Mouse (Mus musculus) spleen, adult 2 months (tissue): ENCODE measurements around the gene Phox2b. TPM values are rescaled to one million over a fixed set of nuclear protein-coding genes. Genes with fewer than 3 reads are reported as not detected.

ENCODE experiments used
- DNase-seq, 2 experiments: peaks; one replicate each; pipeline versions ENCODE4 v3.0.0 to v3.0.0-alpha.2; 2012 to 2021; ENCODE audit warnings: low spot score in 2 of 2, low read depth in 1 of 2
- H3K27ac ChIP-seq: fragments of 200-500 bp; 2 replicates; pipeline ENCODE4 v1.5.1; 2012; ENCODE audit warnings: low read length, inconsistent platforms; ENCODE audit not compliant: insufficient read depth
- H3K27me3 ChIP-seq: fragments of 200-500 bp; 2 replicates; pipeline ENCODE4 v1.6.1; 2012; ENCODE audit warnings: mild to moderate bottlenecking, moderate library complexity, low read length, inconsistent platforms; ENCODE audit not compliant: control insufficient read depth, insufficient read depth
- H3K36me3 ChIP-seq: fragments of 200-500 bp; 2 replicates; pipeline ENCODE4 v1.6.1; 2012; ENCODE audit warnings: mild to moderate bottlenecking, low read length, inconsistent platforms; ENCODE audit not compliant: control insufficient read depth, insufficient read depth
- H3K4me1 ChIP-seq: fragments of 200-500 bp; 2 replicates; pipeline ENCODE4 v1.6.1; 2011; ENCODE audit warnings: inconsistent platforms; ENCODE audit not compliant: control insufficient read depth, insufficient read depth, insufficient read length
- H3K4me3 ChIP-seq: fragments of 200-500 bp; 2 replicates; pipeline ENCODE4 v1.5.1; 2011; ENCODE audit warnings: mild to moderate bottlenecking, inconsistent platforms; ENCODE audit not compliant: insufficient read depth, insufficient read length; ENCODE audit errors: extremely low read depth
- CTCF ChIP-seq: fragments of 200-500 bp; IDR thresholded peaks from 2 replicates; pipeline ENCODE4 v1.5.1; 2011; ENCODE audit warnings: mild to moderate bottlenecking, inconsistent platforms; ENCODE audit not compliant: insufficient read depth, insufficient read length, insufficient replicate concordance; ENCODE audit errors: extremely low read depth
- POLR2A ChIP-seq: fragments of 200-500 bp; IDR thresholded peaks from 2 replicates; pipeline ENCODE4 v1.6.1; 2011; ENCODE audit warnings: low read depth, low read length, inconsistent platforms
- WGBS: fragments of 180-500 bp; shearing (Covaris S2); methylation state at CpG from one replicate; pipeline ENCODE4 v1.1.7; 2018; 5-methylcytosine and 5-hydroxymethylcytosine counted together
- polyA plus RNA-seq: library from polyadenylated mRNA; depleted of rRNA; stranded (reverse); fragments of >200 nt; gene quantifications from 2 replicates; pipeline ENCODE4 v1.2.3, GENCODE M21; 2012; rRNA removed

Gene Phox2b
- polyA plus RNA-seq, 1 experiment = not detected

GRCm38 (mm10) chr5:67090856-67091255, 8.2 kb downstream of the Phox2b start:
- Histone ChIP-seq H3K27ac (no peak overlapping the region), H3K4me1 (no peaks in the 10 kb centered on the region), H3K36me3 (no peaks in the 10 kb centered on the region), H3K27me3 (peaks cover 7% of the 10 kb centered on the region), H3K4me3 (no peak overlapping the region)
- no peak for DNase-seq
- TF ChIP-seq POLR2A (no peak), CTCF (no peak)
- WGBS = 26% methylated on average over 5 of the region's 5 CpGs

GRCm38 (mm10) chr5:67083117-67083516, 16.0 kb downstream of the Phox2b start:
- no peak for TF ChIP-seq POLR2A
- no peak for TF ChIP-seq CTCF
- no peaks in the 10 kb centered on the region for H3K4me1 ChIP-seq
- no peaks in the 10 kb centered on the region for H3K27me3 ChIP-seq
- WGBS = 60% methylated on average over 6 of the region's 6 CpGs
- no peaks in the 10 kb centered on the region for H3K36me3 ChIP-seq
- H3K27ac ChIP-seq = no peak overlapping the region
- no peak overlapping the region for H3K4me3 ChIP-seq
- DNase-seq = no peak

- Histone ChIP-seq H3K4me3 (no peak overlapping the region), H3K4me1 (no peaks in the 10 kb centered on the region), H3K36me3 (no peaks in the 10 kb centered on the region), H3K27me3 (no peaks in the 10 kb centered on the region; the same call in 1 of the 2 replicates), H3K27ac (no peak overlapping the region)
- DNase-seq = no peak
- 54% methylated on average over 9 of the region's 9 CpGs for WGBS
- TF ChIP-seq POLR2A (no peak), CTCF (no peak)
These were observed 35.5 kb downstream of the Phox2b start for GRCm38 (mm10) chr5:67063596-67063995.

- Histone ChIP-seq H3K27ac (no peak overlapping the region), H3K27me3 (no peaks in the 10 kb centered on the region), H3K4me1 (no peaks in the 10 kb centered on the region), H3K4me3 (no peak overlapping the region), H3K36me3 (no peaks in the 10 kb centered on the region)
- no peak for TF ChIP-seq POLR2A
- no peak for TF ChIP-seq CTCF
- WGBS = 14% methylated on average over 4 of the region's 4 CpGs
- DNase-seq = no peak
These were observed 38.6 kb downstream of the Phox2b start for GRCm38 (mm10) chr5:67060519-67060918.

GRCm38 (mm10) chr5:67057803-67058202, 41.3 kb downstream of the Phox2b start:
- H3K36me3 ChIP-seq = no peaks in the 10 kb centered on the region
- WGBS = 76% methylated on average over 6 of the region's 6 CpGs
- no peak overlapping the region for H3K27ac ChIP-seq
- no peaks in the 10 kb centered on the region for H3K4me1 ChIP-seq
- H3K4me3 ChIP-seq = no peak overlapping the region
- TF ChIP-seq CTCF (no peak), POLR2A (no peak)
- no peaks in the 10 kb centered on the region for H3K27me3 ChIP-seq
- no peak for DNase-seq

GRCm38 (mm10) chr5:67048003-67048402, 51.1 kb downstream of the Phox2b start:
- no peak overlapping the region for H3K27ac ChIP-seq
- 21% methylated on average over 4 of the region's 4 CpGs for WGBS

More at GRCm38 (mm10) chr5:67048003-67048402, 51.1 kb downstream of the Phox2b start:
- no peak overlapping the region for H3K4me3 ChIP-seq
- no peaks in the 10 kb centered on the region for H3K36me3 ChIP-seq
- TF ChIP-seq POLR2A = no peak
- TF ChIP-seq CTCF = peak; percentile 56; the same call in 1 of the 2 replicates
- H3K27me3 ChIP-seq = no peaks in the 10 kb centered on the region
- DNase-seq = no peak
- no peaks in the 10 kb centered on the region for H3K4me1 ChIP-seq

Other genes with a start within 250 kb of the Phox2b start
- 56.6 and 61.4 TPM in 2 replicates for gene Tmem33, start 161.3 kb upstream of the Phox2b start, polyA plus RNA-seq
- gene Slc30a9, start 207.7 kb upstream of the Phox2b start, polyA plus RNA-seq = 14.2 and 17.1 TPM in 2 replicates